Mouse (Mus musculus): Measurements from ENCODE around the gene Isoc2a.

- no peak for TF ChIP-seq CTCF (IDR thresholded peaks at IDR 0.05; ENCODE audit: extremely low read depth, insufficient read depth, insufficient read length, insufficient replicate concordance)
- TF ChIP-seq POLR2A (IDR thresholded peaks at IDR 0.05; ENCODE audit: low read depth, low read length), result no peak
Observed at GRCm38 (mm10) chr7:4856508-4856907, 20.4 kb upstream of the Isoc2a start.

Measured in spleen, adult 2 months (tissue).